Mouse (Mus musculus) testis, adult 2 months (tissue): ENCODE measurements at regions not wholly inside any gene's neighbourhood (a gene's known extent, or its start where the extent isn't known, plus 50 kb on each side); places are given as distances from the start of the nearest gene placed in this dataset.

ENCODE experiments used
- CTCF ChIP-seq: fragments of 200-500 bp; IDR thresholded peaks from 2 replicates; pipeline ENCODE4 v1.5.1; 2012; ENCODE audit warnings: low read depth, mild to moderate bottlenecking, inconsistent platforms, low read length, moderate library complexity; ENCODE audit not compliant: control insufficient read depth, insufficient read depth, insufficient replicate concordance
- POLR2A ChIP-seq: fragments of 200-500 bp; IDR thresholded peaks from 2 replicates; pipeline ENCODE4 v1.6.1; 2012; ENCODE audit warnings: low read depth, mild to moderate bottlenecking, inconsistent platforms, low read length, moderate library complexity; ENCODE audit not compliant: control insufficient read depth

DNA sequence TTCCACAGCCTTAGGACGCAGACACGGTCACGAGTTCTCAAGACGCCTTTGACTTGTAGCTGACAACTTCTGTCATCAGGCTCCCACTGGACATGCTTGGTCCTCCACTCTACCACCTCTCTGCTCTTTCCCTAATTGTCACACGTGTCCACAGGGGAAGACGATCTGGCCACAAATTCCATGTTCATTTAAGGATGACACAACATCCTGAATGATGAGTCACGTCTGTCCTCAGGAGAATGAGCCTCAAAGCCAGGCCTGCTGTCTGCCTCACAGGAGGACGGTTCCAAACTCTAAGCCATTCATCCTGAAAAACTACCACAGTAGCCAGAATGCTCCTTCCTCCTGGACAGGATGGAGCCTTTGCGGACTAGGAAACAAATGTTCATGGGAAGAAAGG, 517.3 kb upstream of the Tmem132c start:
- TF ChIP-seq POLR2A (no peak), CTCF (no peak)
